Mouse (Mus musculus): ENCODE measurements at regions not wholly inside any gene's neighbourhood (a gene's known extent, or its start where the extent isn't known, plus 50 kb on each side); places are given as distances from the start of the nearest gene placed in this dataset.

DNA sequence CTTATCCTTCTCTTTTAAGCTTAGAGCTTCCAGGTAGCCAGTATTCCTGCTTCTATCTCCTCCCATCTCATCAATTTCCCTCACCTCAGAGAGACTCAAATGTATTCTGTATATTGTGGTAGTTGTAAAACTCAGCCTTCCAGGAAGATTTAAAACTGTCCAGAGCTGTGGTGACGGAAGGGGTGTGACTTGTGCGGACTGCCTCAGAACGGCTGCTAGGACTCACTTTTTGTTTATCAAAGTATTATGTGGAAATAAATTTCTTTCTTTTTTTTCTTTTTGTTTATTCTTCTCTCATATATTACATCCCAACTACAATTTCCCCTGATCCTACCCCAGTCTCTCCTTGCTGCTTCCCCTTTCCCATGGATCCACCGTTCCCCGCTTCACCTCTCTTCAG lies 1043.7 kb downstream of the Robo2 start:
- TF ChIP-seq HCFC1 (IDR thresholded peaks at IDR 0.05; ENCODE audit: borderline replicate concordance, insufficient read depth, low read length) (no peak), ZNF384 (IDR thresholded peaks at IDR 0.05; ENCODE audit: low read depth, low read length) (no peak), ZC3H11A (IDR thresholded peaks at IDR 0.05; ENCODE audit: borderline replicate concordance, low read depth, low read length) (no peak), MAFK (IDR thresholded peaks at IDR 0.05; ENCODE audit: insufficient read depth, low read depth, low read length) (no peak), CHD2 (IDR thresholded peaks at IDR 0.05; ENCODE audit: low read depth, low read length) (no peak)
- no peak for DNase-seq (ENCODE audit: low read depth, low spot score)
- Histone ChIP-seq H3K9ac (ENCODE audit: insufficient read depth, low read depth, low read length, poor library complexity, severe bottlenecking) (no peak overlapping the region), H3K4me1 (ENCODE audit: control insufficient read depth in 2 of 2, insufficient read depth in 2 of 2, low read length in 2 of 2, poor library complexity in 1 of 2) (no peaks in the 10 kb centered on the region), H3K9me3 (ENCODE audit: control insufficient read depth, insufficient read depth, low read depth, low read length) (no peaks in the 10 kb centered on the region), H3K4me3 (ENCODE audit: insufficient read depth in 1 of 2, low read depth in 1 of 2, low read length in 2 of 2, poor library complexity in 1 of 2, severe bottlenecking in 1 of 2) (no peak overlapping the region), H3K36me3 (ENCODE audit: control insufficient read depth, insufficient read depth, low read length, poor library complexity, severe bottlenecking) (no peaks in the 10 kb centered on the region), H3K27ac (ENCODE audit: insufficient read depth, low read depth, low read length, poor library complexity, severe bottlenecking) (no peak overlapping the region)
- in situ Hi-C loops (cut with MboI; ENCODE audit: low sequenced_read_pairs in 2 of 2, unreplicated experiment in 2 of 2): no loop called here

DNA sequence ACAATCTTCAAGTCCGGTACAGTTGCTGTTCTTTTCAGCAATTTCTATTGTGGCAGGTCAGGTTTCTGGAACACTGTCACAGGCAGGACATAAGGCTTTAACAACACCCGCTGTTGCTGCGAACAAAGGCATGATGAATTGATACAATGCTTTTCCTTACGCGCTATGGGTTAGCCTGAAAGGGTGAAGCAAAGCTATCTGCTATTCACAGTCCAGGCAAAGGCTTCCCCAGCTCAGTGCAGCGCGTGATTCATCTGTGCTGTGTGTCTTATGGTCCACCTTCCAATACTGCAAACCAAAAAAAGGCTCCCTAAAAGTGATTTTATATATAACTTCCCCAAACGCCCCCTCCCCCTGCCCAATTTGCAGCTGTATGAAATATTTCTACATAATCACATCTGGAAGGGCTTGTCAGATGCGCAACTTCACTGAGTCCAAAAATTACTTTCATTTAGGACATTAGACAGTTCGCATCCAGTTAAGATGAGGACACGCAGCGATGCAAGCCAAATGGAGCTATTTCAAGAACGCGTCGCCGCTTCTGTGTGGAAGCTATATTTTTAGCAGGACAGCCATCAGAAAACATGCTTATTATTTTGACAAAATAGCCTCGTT lies 1044.3 kb downstream of the Robo2 start:
- DNase-seq (ENCODE audit: low read depth, low spot score): no peak
- in situ Hi-C loops (cut with MboI; ENCODE audit: low sequenced_read_pairs in 2 of 2, unreplicated experiment in 2 of 2): no loop called here
- TF ChIP-seq ZC3H11A (IDR thresholded peaks at IDR 0.05; ENCODE audit: borderline replicate concordance, low read depth, low read length) (no peak), ZNF384 (IDR thresholded peaks at IDR 0.05; ENCODE audit: low read depth, low read length) (no peak), CHD2 (IDR thresholded peaks at IDR 0.05; ENCODE audit: low read depth, low read length) (no peak), MAFK (IDR thresholded peaks at IDR 0.05; ENCODE audit: insufficient read depth, low read depth, low read length) (no peak), HCFC1 (IDR thresholded peaks at IDR 0.05; ENCODE audit: borderline replicate concordance, insufficient read depth, low read length) (no peak)

DNA sequence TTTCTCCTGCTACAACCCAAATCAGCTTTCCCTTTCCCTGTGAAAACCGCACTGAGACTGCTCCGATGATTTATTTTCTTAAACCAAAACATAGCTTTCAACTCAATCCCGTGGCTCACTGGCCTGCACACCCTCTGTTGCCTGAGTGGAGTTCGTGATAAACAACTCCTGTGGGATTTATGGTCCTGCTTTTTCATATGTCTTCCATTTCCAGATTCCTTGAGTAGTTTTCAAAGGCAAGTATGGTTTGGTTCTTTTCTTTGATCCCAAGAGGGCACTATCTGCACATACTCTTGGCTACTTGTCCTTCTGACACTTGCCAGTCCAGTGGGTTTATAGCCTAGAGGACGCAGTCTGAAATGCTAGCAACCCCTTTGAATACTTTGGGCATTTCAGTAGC lies 1042.6 kb downstream of the Robo1 start:
- H3K27ac ChIP-seq (ENCODE audit: insufficient read depth, low read depth, low read length, poor library complexity, severe bottlenecking): no peak overlapping the region
- in situ Hi-C loops (cut with MboI; ENCODE audit: low sequenced_read_pairs in 2 of 2, unreplicated experiment in 2 of 2): no loop called here
- no peak for DNase-seq (ENCODE audit: low read depth, low spot score)
- H3K4me1 ChIP-seq (ENCODE audit: control insufficient read depth in 2 of 2, insufficient read depth in 2 of 2, low read length in 2 of 2, poor library complexity in 1 of 2): no peaks in the 10 kb centered on the region
- H3K4me3 ChIP-seq (ENCODE audit: insufficient read depth in 1 of 2, low read depth in 1 of 2, low read length in 2 of 2, poor library complexity in 1 of 2, severe bottlenecking in 1 of 2): no peak overlapping the region
- TF ChIP-seq ZNF384 (IDR thresholded peaks at IDR 0.05; ENCODE audit: low read depth, low read length) (no peak), CHD2 (IDR thresholded peaks at IDR 0.05; ENCODE audit: low read depth, low read length) (no peak), MAFK (IDR thresholded peaks at IDR 0.05; ENCODE audit: insufficient read depth, low read depth, low read length) (no peak), HCFC1 (IDR thresholded peaks at IDR 0.05; ENCODE audit: borderline replicate concordance, insufficient read depth, low read length) (no peak), ZC3H11A (IDR thresholded peaks at IDR 0.05; ENCODE audit: borderline replicate concordance, low read depth, low read length) (no peak)
- no peaks in the 10 kb centered on the region for H3K36me3 ChIP-seq (ENCODE audit: control insufficient read depth, insufficient read depth, low read length, poor library complexity, severe bottlenecking)
- H3K9me3 ChIP-seq (ENCODE audit: control insufficient read depth, insufficient read depth, low read depth, low read length): no peaks in the 10 kb centered on the region
- H3K9ac ChIP-seq (ENCODE audit: insufficient read depth, low read depth, low read length, poor library complexity, severe bottlenecking): no peak overlapping the region

More for the DNA sequence above, 1044.3 kb downstream of the Robo2 start:
- H3K9ac ChIP-seq (ENCODE audit: insufficient read depth, low read depth, low read length, poor library complexity, severe bottlenecking): no peak overlapping the region
- no peaks in the 10 kb centered on the region for H3K4me1 ChIP-seq (ENCODE audit: control insufficient read depth in 2 of 2, insufficient read depth in 2 of 2, low read length in 2 of 2, poor library complexity in 1 of 2)
- H3K4me3 ChIP-seq (ENCODE audit: insufficient read depth in 1 of 2, low read depth in 1 of 2, low read length in 2 of 2, poor library complexity in 1 of 2, severe bottlenecking in 1 of 2): no peak overlapping the region
- H3K9me3 ChIP-seq (ENCODE audit: control insufficient read depth, insufficient read depth, low read depth, low read length): no peaks in the 10 kb centered on the region
- no peak overlapping the region for H3K27ac ChIP-seq (ENCODE audit: insufficient read depth, low read depth, low read length, poor library complexity, severe bottlenecking)
- no peaks in the 10 kb centered on the region for H3K36me3 ChIP-seq (ENCODE audit: control insufficient read depth, insufficient read depth, low read length, poor library complexity, severe bottlenecking)

DNA sequence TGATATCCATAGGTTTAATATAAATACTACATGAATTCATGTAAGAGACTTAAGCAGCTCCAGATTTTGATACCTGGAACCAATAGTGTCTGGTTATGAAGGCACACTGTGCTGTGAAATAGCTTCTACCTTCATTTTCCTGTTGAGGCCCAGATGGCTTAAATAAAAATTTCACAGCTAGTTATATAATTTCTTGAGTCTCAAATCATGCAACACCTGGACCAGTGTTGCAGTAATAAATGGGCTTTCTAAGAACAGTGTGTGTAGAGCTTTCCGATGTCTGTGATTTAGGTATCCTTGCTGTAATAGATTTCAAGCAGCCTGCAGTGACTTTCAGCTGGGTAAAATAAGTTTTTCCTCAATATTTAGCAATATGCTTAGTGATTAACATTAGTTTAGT lies 1035.8 kb downstream of the Robo1 start:
- Histone ChIP-seq H3K27ac (ENCODE audit: insufficient read depth, low read depth, low read length, poor library complexity, severe bottlenecking) (no peak overlapping the region), H3K4me1 (ENCODE audit: control insufficient read depth in 2 of 2, insufficient read depth in 2 of 2, low read length in 2 of 2, poor library complexity in 1 of 2) (no peaks in the 10 kb centered on the region), H3K9ac (ENCODE audit: insufficient read depth, low read depth, low read length, poor library complexity, severe bottlenecking) (no peak overlapping the region), H3K9me3 (ENCODE audit: control insufficient read depth, insufficient read depth, low read depth, low read length) (no peaks in the 10 kb centered on the region), H3K36me3 (ENCODE audit: control insufficient read depth, insufficient read depth, low read length, poor library complexity, severe bottlenecking) (no peaks in the 10 kb centered on the region), H3K4me3 (ENCODE audit: insufficient read depth in 1 of 2, low read depth in 1 of 2, low read length in 2 of 2, poor library complexity in 1 of 2, severe bottlenecking in 1 of 2) (no peak overlapping the region)
- in situ Hi-C loops (cut with MboI; ENCODE audit: low sequenced_read_pairs in 2 of 2, unreplicated experiment in 2 of 2): no loop called here
- TF ChIP-seq HCFC1 (IDR thresholded peaks at IDR 0.05; ENCODE audit: borderline replicate concordance, insufficient read depth, low read length) (no peak), MAFK (IDR thresholded peaks at IDR 0.05; ENCODE audit: insufficient read depth, low read depth, low read length) (no peak), CHD2 (IDR thresholded peaks at IDR 0.05; ENCODE audit: low read depth, low read length) (no peak), ZNF384 (IDR thresholded peaks at IDR 0.05; ENCODE audit: low read depth, low read length) (no peak), ZC3H11A (IDR thresholded peaks at IDR 0.05; ENCODE audit: borderline replicate concordance, low read depth, low read length) (no peak)
- no peak for DNase-seq (ENCODE audit: low read depth, low spot score)

Measured in ES-E14 (cell line).